Mouse (Mus musculus) liver, postnatal 0 days (tissue): ENCODE measurements around the gene Tubgcp3.

Experiments used
- CTCF ChIP-seq: sonication (generic); IDR thresholded peaks from 2 replicates; pipeline ENCODE4 v1.5.1; 2016; ENCODE audit warnings: antibody characterized with exemption, low read depth
- EP300 ChIP-seq: IDR thresholded peaks from 2 replicates; pipeline ENCODE4 v1.6.1; 2016; ENCODE audit warnings: antibody characterized with exemption, low read depth, mild to moderate bottlenecking

GRCm38 (mm10) chr8:12566509-12566908 is 105.5 kb downstream of the Tubgcp3 start:
- no peak for TF ChIP-seq CTCF
- TF ChIP-seq EP300, result no peak
